ENCODE assay signal across 8 mouse cellular contexts in the genomic region with DNA sequence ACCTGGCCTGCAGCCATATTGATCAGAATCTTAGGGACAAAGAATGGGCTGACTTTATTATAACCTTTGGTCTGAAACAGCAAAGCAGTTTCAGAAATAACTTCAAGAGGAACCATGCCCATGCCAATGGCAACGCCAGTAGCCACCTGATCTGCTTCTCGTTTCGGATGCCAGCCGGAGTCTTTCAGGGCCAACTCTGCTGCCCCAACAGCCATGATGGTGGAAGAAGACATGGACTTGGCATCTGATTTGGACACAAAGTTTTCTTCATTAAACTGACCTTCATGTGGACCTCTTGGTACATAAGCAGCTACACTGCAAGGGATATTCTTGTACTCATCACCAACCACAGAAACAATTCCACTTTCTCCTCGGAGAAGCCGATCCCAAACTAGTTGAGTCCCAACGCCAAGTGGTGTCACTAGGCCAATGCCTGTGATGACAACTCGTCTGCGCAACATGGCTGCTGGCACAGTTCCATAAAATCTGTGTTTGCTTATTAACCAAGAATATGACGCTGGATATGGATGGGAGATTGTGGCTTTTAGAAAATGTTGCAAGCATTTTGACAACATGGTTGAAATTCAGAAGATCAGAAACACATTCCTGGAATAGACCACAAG. TPM values are rescaled to one million over a fixed set of nuclear protein-coding genes. Genes with fewer than 3 reads are reported as not detected.
DNase-seq lines count a peak whose midpoint lies in the region; ATAC-seq and TF ChIP-seq lines count a peak whose summit lies in the region.

No protein-coding gene starts in this region.

- H3K27me3 ChIP-seq in E14TG2a.4 (ENCODE audit: insufficient read depth, low read length), result no peaks in the 10 kb centered on the region
- H3K27me3 ChIP-seq in limb, embryonic 11.5 days (ENCODE audit: control insufficient read depth, insufficient read depth, low read length), result no peaks in the 10 kb centered on the region
- no peaks in the 10 kb centered on the region for H3K27me3 ChIP-seq in neural tube, embryonic 14.5 days (ENCODE audit: control insufficient read depth, insufficient read depth, low read length)

- DNase-seq in gastrocnemius, adult 2 months, result no peak
- DNase-seq in gastrocnemius, postnatal 25 days, result no peak
- no peak for DNase-seq in limb, embryonic 11.5 days (ENCODE audit: low spot score)
- no peak for DNase-seq in frontal cortex, postnatal 14 days (ENCODE audit: low spot score in 2 of 2)
- DNase-seq in layer of hippocampus, postnatal 36 days, result no peak

- no peak for TF ChIP-seq CTCF in gastrocnemius, adult 2 months (IDR thresholded peaks at IDR 0.05)
- TF ChIP-seq CTCF in E14TG2a.4 (conservative IDR thresholded peaks at IDR 0.05; ENCODE audit: low read length), result no peak
- no peak for TF ChIP-seq CTCF in embryonic fibroblast, embryonic 13.5 days (IDR thresholded peaks at IDR 0.05; ENCODE audit: borderline replicate concordance, insufficient read depth, low read length)

- intact Hi-C loops in gastrocnemius, adult 2 months (cut with DNase I), result no loop called here

- H3K36me3 ChIP-seq in E14TG2a.4 (ENCODE audit: insufficient read depth, low read length), result no peaks in the 10 kb centered on the region
- H3K36me3 ChIP-seq in limb, embryonic 11.5 days (ENCODE audit: control insufficient read depth, insufficient read depth, low read length), result no peaks in the 10 kb centered on the region
- no peaks in the 10 kb centered on the region for H3K36me3 ChIP-seq in neural tube, embryonic 14.5 days (ENCODE audit: control insufficient read depth, insufficient read depth, low read length)

- ATAC-seq in limb, embryonic 11.5 days (ENCODE audit: insufficient number of reproducible peaks, low FRiP score, low TSS enrichment, low read depth), result no peak
- no peak for ATAC-seq in neural tube, embryonic 14.5 days (ENCODE audit: low read depth)

- H3K9me3 ChIP-seq in E14TG2a.4 (ENCODE audit: low read length), result peaks cover 8% of the 10 kb centered on the region
- H3K9me3 ChIP-seq in limb, embryonic 11.5 days (ENCODE audit: control insufficient read depth, low read length), result no peaks in the 10 kb centered on the region
- no peaks in the 10 kb centered on the region for H3K9me3 ChIP-seq in neural tube, embryonic 14.5 days (ENCODE audit: control insufficient read depth, low read length)

- no peak overlapping the region; the same call in 1 of the 2 replicates for H3K4me2 ChIP-seq in limb, embryonic 11.5 days (ENCODE audit: low read depth, severe bottlenecking)
- peak overlapping the region; percentile 64 for H3K4me2 ChIP-seq in neural tube, embryonic 14.5 days (ENCODE audit: low read depth, low read length)

- peaks cover 8% of the 10 kb centered on the region for H3K4me1 ChIP-seq in E14TG2a.4 (replicated peaks; ENCODE audit: low read depth, low read length)
- no peaks in the 10 kb centered on the region for H3K4me1 ChIP-seq in embryonic fibroblast, embryonic 13.5 days (ENCODE audit: control insufficient read depth, insufficient read depth, low read length)
- no peaks in the 10 kb centered on the region for H3K4me1 ChIP-seq in limb, embryonic 11.5 days (ENCODE audit: control insufficient read depth, insufficient read depth, low read length)
- H3K4me1 ChIP-seq in neural tube, embryonic 14.5 days (ENCODE audit: control insufficient read depth, insufficient read depth, low read length), result peaks cover 9% of the 10 kb centered on the region

- peak overlapping the region; percentile 93 for H3K27ac ChIP-seq in gastrocnemius, adult 2 months
- H3K27ac ChIP-seq in embryonic fibroblast, embryonic 13.5 days (ENCODE audit: insufficient read depth, low read length), result no peak overlapping the region
- H3K27ac ChIP-seq in limb, embryonic 11.5 days (replicated peaks; ENCODE audit: low read depth, low read length), result no peak overlapping the region
- no peak overlapping the region for H3K27ac ChIP-seq in neural tube, embryonic 14.5 days (ENCODE audit: low read depth, low read length)

- WGBS in limb, embryonic 11.5 days, result 97% methylated on average over 10 of the region's 10 CpGs
- WGBS in neural tube, embryonic 14.5 days, result 97% methylated on average over 10 of the region's 10 CpGs

- peak overlapping the region; percentile 70 for H3K9ac ChIP-seq in limb, embryonic 11.5 days (ENCODE audit: low read length)
- H3K9ac ChIP-seq in neural tube, embryonic 14.5 days (replicated peaks; ENCODE audit: low read depth, low read length), result no peak overlapping the region

- H3K4me3 ChIP-seq in gastrocnemius, adult 2 months, result peak overlapping the region; percentile 83
- peak overlapping the region; percentile 82 for H3K4me3 ChIP-seq in E14TG2a.4 (replicated peaks; ENCODE audit: low read length)
- peak overlapping the region; percentile 70 for H3K4me3 ChIP-seq in embryonic fibroblast, embryonic 13.5 days (ENCODE audit: insufficient read depth, low read length)
- no peak overlapping the region for H3K4me3 ChIP-seq in limb, embryonic 11.5 days (ENCODE audit: low read depth, low read length)
- no peak overlapping the region; the same call in 1 of the 2 replicates for H3K4me3 ChIP-seq in neural tube, embryonic 14.5 days (ENCODE audit: low read depth, low read length)

- TF ChIP-seq POLR2A in embryonic fibroblast, embryonic 13.5 days (IDR thresholded peaks at IDR 0.05; ENCODE audit: low read depth, low read length), result no peak

RNA-seq across cellular contexts. Expression of a gene that starts 6.8 kb away (rescaled TPM):
- total RNA-seq in gastrocnemius, adult 2 months (2021), result 10 to 100 TPM; 46.7 to 52.5 TPM
- 10 to 100 TPM; 41.5 to 48.3 TPM for total RNA-seq in gastrocnemius, postnatal 25 days (2021)
- 30.9 and 45.1 TPM in 2 replicates for polyA plus RNA-seq in embryonic fibroblast, embryonic 13.5 days (2011; ENCODE audit: insufficient read length, low read depth, missing spikeins)
- 22.8 and 24.4 TPM in 2 replicates for polyA plus RNA-seq in limb, embryonic 11.5 days (2014; fragmentation: Nextera tagmentation; extraction: Ambion mirVana)
- polyA plus RNA-seq in neural tube, embryonic 14.5 days (2014; fragmentation: Nextera tagmentation; extraction: Ambion mirVana), result 27.5 and 29.2 TPM in 2 replicates
- total RNA-seq in layer of hippocampus, postnatal 36 days (2021), result 10 to 100 TPM; 30.0 to 36.1 TPM

RNA-seq across cellular contexts. Expression of a gene that starts 7.3 kb away (rescaled TPM):
- 10 to 100 TPM in 1 of 2 experiments, 1 to 10 TPM in 1; 8.8 to 13.6 TPM for total RNA-seq in gastrocnemius, adult 2 months (2021)
- 10 to 100 TPM; 11.0 to 11.1 TPM for total RNA-seq in gastrocnemius, postnatal 25 days (2021)
- 7.7 and 8.1 TPM in 2 replicates for polyA plus RNA-seq in embryonic fibroblast, embryonic 13.5 days (2011; ENCODE audit: insufficient read length, low read depth, missing spikeins)
- 1.1 and 2.0 TPM in 2 replicates for polyA plus RNA-seq in limb, embryonic 11.5 days (2014; fragmentation: Nextera tagmentation; extraction: Ambion mirVana)
- 1.4 TPM in 2 replicates for polyA plus RNA-seq in neural tube, embryonic 14.5 days (2014; fragmentation: Nextera tagmentation; extraction: Ambion mirVana)
- 1 to 10 TPM; 9.6 to 10.0 TPM for total RNA-seq in layer of hippocampus, postnatal 36 days (2021)

Comparison
In these comparisons a context has a peak if more than half of its experiments do, and no peak if none do; other contexts are left out.
1. H3K4me3 ChIP-seq: peak in gastrocnemius, adult 2 months (single experiment), E14TG2a.4 (single experiment) and embryonic fibroblast, embryonic 13.5 days (single experiment); none in limb, embryonic 11.5 days (single experiment) and neural tube, embryonic 14.5 days (single experiment).